Mouse (Mus musculus) G1E (cell line): Measurements from ENCODE around the gene Dync1li1. TPM values are rescaled to one million over a fixed set of nuclear protein-coding genes. Genes with fewer than 3 reads are reported as not detected.
"Not testable (repeated sequence)": the region's sequence is repeated elsewhere in the genome, so short reads cannot be mapped to it uniquely, and the experiment has no call there.

Experiments used
- ATAC-seq: 2 replicates; pipeline ENCODE4 v1.8.0; 2016; ENCODE audit warnings: mild to moderate bottlenecking; ENCODE audit not compliant: insufficient number of reproducible peaks, poor library complexity, low FRiP score, severe bottlenecking; ENCODE audit errors: extremely low read depth
- DNase-seq: peaks from one replicate; pipeline ENCODE4 v3.0.0; 2012; ENCODE audit warnings: low spot score
- H3K27me3 ChIP-seq: 2 replicates; pipeline ENCODE4 v1.6.1; 2012; ENCODE audit warnings: mild to moderate bottlenecking, low read length, inconsistent platforms; ENCODE audit not compliant: insufficient read depth
- H3K36me3 ChIP-seq: replicated peaks from 2 replicates; pipeline ENCODE3; 2012; ENCODE audit warnings: mild to moderate bottlenecking, inconsistent platforms
- H3K4me1 ChIP-seq: 2 replicates; pipeline ENCODE4 v1.6.1; 2012; ENCODE audit warnings: low read depth, low read length, inconsistent platforms, mixed read lengths; ENCODE audit not compliant: insufficient read depth
- H3K4me3 ChIP-seq: 2 replicates; pipeline ENCODE4 v1.5.1; 2012; ENCODE audit warnings: low read depth, mild to moderate bottlenecking, inconsistent platforms, low read length, moderate library complexity, mixed read lengths
- H3K9me3 ChIP-seq: replicated peaks from 2 replicates; pipeline ENCODE4 v1.6.1; 2012; ENCODE audit warnings: inconsistent platforms
- CTCF ChIP-seq: IDR thresholded peaks from 2 replicates; pipeline ENCODE4 v1.5.1; 2012; ENCODE audit warnings: low read depth, low read length, inconsistent platforms, mixed read lengths
- GATA1 ChIP-seq: IDR thresholded peaks from 2 replicates; pipeline ENCODE4 v1.6.1; 2012; ENCODE audit warnings: borderline replicate concordance, low read length, inconsistent platforms, mixed read lengths
- GATA2 ChIP-seq: IDR thresholded peaks from 2 replicates; pipeline ENCODE4 v1.6.1; 2012; ENCODE audit warnings: low read depth, low read length, inconsistent platforms, borderline replicate concordance
- POLR2AphosphoS5 ChIP-seq: IDR thresholded peaks from 2 replicates; pipeline ENCODE4 v1.6.1; 2012; ENCODE audit warnings: low read depth, low read length, inconsistent platforms; ENCODE audit not compliant: insufficient replicate concordance
- TAL1 ChIP-seq: conservative IDR thresholded peaks from 2 replicates; pipeline ENCODE4 v1.6.1; 2012; ENCODE audit warnings: low read depth, low read length, inconsistent platforms, mixed read lengths
- polyA plus RNA-seq: library from polyadenylated mRNA; stranded (reverse); fragments of >175 nt; gene quantifications from 2 replicates; pipeline ENCODE4 v1.2.3, GENCODE M21; 2012
- total RNA-seq, 2 experiments: library from RNA; stranded (forward) in 1 of 2; stranded (reverse) in 1 of 2; fragments of 200-1000 nt in 1 of 2; fragments of >200 nt in 1 of 2; fragmentation: Nextera tagmentation in 1 of 2; gene quantifications; 2 replicates each; pipeline ENCODE4 v1.2.3; 2014 to 2017

Dync1li1 gene
- total and polyA plus RNA-seq, 3 experiments = 21.2 to 57.2 (median 34.8) TPM

DNA sequence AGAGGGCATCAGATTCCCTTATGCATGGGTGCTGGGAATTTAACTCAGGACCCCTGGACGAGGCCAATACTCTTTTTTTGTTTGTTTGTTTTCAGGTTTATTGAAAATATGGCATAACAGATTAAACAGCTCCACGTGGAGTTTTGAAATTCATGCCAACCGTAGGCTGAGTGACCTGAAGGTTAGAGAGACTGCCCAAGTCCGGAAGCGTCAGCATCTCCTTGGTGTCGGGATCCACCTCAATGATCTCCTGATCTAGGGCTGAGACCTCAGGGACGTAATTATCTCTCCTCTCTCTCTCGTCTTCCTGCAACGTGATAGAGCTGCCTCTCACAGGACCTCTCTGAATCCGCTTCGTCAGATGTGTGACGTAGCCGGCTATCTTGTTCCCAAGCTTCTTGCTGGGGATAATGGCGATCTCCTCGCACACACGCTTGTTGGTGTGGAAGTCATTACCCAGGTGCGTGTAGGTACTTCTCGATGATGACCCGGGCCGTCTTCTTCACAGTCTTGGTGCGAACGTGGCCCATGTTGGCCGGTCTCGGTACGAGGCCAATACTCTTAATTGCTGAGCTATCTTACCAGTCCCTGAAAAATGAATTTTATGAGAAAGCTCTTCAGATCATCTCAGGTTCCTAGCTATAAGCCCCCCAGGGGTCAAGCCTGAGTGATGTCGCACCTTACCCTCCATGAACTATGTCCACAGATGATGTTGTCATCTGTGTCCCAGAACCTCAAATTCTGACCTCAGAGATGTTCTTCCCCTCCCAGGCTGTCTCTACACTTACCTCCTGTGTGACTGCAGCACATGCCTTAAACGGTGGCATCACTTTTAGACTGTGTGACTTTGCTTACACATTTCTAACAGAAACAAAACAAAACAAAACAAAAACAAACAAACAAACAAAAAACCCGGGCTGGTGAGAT lies 40.8 kb upstream of the Dync1li1 start:
- Histone ChIP-seq H3K4me1 (peaks cover 5% of the 10 kb centered on the region; the same call in 1 of the 2 replicates), H3K4me3 (no peak overlapping the region), H3K36me3 (no peaks in the 10 kb centered on the region), H3K9me3 (peaks cover under 1% of the 10 kb centered on the region; the same call in 1 of the 2 replicates), H3K27me3 (peaks cover 5% of the 10 kb centered on the region; the same call in 1 of the 2 replicates)
- no peak for ATAC-seq
- no peak for DNase-seq
- no peak for TF ChIP-seq GATA2
- TF ChIP-seq GATA1 = no peak
- no peak for TF ChIP-seq POLR2AphosphoS5
- no peak for TF ChIP-seq CTCF
- TF ChIP-seq TAL1 = no peak

DNA sequence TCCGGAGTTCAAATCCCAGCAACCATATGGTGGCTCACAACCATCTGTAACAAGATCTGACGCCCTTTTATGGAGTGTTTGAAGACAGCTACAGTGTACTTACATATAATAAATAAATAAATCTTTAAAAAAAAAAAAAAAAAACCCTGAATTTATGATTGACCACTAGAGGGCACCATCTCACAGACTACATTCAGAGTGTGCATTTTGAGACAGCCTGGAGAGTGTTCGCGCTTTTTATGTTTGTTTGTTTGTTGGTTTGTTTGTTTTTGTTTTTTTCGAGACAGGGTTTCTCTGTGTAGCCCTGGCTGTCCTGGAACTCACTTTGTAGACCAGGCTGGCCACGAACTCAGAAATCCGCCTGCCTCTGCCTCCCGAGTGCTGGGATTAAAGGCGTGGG lies 40.1 kb upstream of the Dync1li1 start:
- not testable (repeated sequence) for H3K4me1 ChIP-seq, H3K4me3 ChIP-seq, H3K36me3 ChIP-seq, H3K9me3 ChIP-seq, H3K27me3 ChIP-seq
- ATAC-seq (peak; percentile 49; the same call in 1 of the 2 replicates), DNase-seq (peak; percentile 9)

- peaks cover 4% of the 10 kb centered on the region; the same call in 1 of the 2 replicates for H3K9me3 ChIP-seq
- H3K4me1 ChIP-seq = peaks cover 5% of the 10 kb centered on the region; the same call in 1 of the 2 replicates
- no peaks in the 10 kb centered on the region for H3K36me3 ChIP-seq
- ATAC-seq (no peak), DNase-seq (no peak)
- peaks cover 5% of the 10 kb centered on the region; the same call in 1 of the 2 replicates for H3K27me3 ChIP-seq
- H3K4me3 ChIP-seq = no peak overlapping the region
- no peak for TF ChIP-seq GATA1
- TF ChIP-seq GATA2 = no peak
- TF ChIP-seq CTCF = no peak
- no peak for TF ChIP-seq POLR2AphosphoS5
- no peak for TF ChIP-seq TAL1
These were observed 39.2 kb upstream of the Dync1li1 start for GRCm38 (mm10) chr9:114649371-114649770.

GRCm38 (mm10) chr9:114650938-114651634 lies 37.5 kb upstream of the Dync1li1 start:
- H3K36me3 ChIP-seq = no peaks in the 10 kb centered on the region
- peaks cover 5% of the 10 kb centered on the region; the same call in 1 of the 2 replicates for H3K4me1 ChIP-seq
- DNase-seq (no peak), ATAC-seq (no peak)
- H3K9me3 ChIP-seq = peaks cover 4% of the 10 kb centered on the region; the same call in 1 of the 2 replicates
- no peak overlapping the region for H3K4me3 ChIP-seq
- H3K27me3 ChIP-seq = peaks cover 7% of the 10 kb centered on the region; the same call in 1 of the 2 replicates
- no peak for TF ChIP-seq POLR2AphosphoS5
- TF ChIP-seq GATA1 = no peak
- no peak for TF ChIP-seq CTCF
- TF ChIP-seq GATA2 = no peak
- no peak for TF ChIP-seq TAL1

GRCm38 (mm10) chr9:114655356-114655755 lies 33.2 kb upstream of the Dync1li1 start:
- Histone ChIP-seq H3K9me3 (peaks cover 4% of the 10 kb centered on the region; the same call in 1 of the 2 replicates), H3K36me3 (no peaks in the 10 kb centered on the region), H3K4me1 (no peaks in the 10 kb centered on the region), H3K4me3 (no peak overlapping the region), H3K27me3 (peaks cover 13% of the 10 kb centered on the region; the same call in 1 of the 2 replicates)
- no peak for TF ChIP-seq TAL1
- TF ChIP-seq GATA1 = no peak
- TF ChIP-seq GATA2 = no peak
- no peak for TF ChIP-seq CTCF
- no peak for TF ChIP-seq POLR2AphosphoS5
- ATAC-seq (no peak), DNase-seq (no peak)

GRCm38 (mm10) chr9:114656701-114657100 lies 31.9 kb upstream of the Dync1li1 start:
- H3K36me3 ChIP-seq = no peaks in the 10 kb centered on the region
- peaks cover 4% of the 10 kb centered on the region; the same call in 1 of the 2 replicates for H3K9me3 ChIP-seq
- H3K4me1 ChIP-seq = no peaks in the 10 kb centered on the region
- DNase-seq (no peak), ATAC-seq (no peak)
- TF ChIP-seq TAL1 = no peak
- no peak for TF ChIP-seq CTCF
- no peak for TF ChIP-seq GATA1
- no peak for TF ChIP-seq GATA2
- no peak for TF ChIP-seq POLR2AphosphoS5
- H3K27me3 ChIP-seq = 0 out of 2 replicates have a peak, but pooled peaks cover 10% of the 10 kb centered on the region
- no peak overlapping the region for H3K4me3 ChIP-seq
